Mouse (Mus musculus): Measurements from ENCODE around the gene Pcsk5.

Pcsk5 gene

DNA sequence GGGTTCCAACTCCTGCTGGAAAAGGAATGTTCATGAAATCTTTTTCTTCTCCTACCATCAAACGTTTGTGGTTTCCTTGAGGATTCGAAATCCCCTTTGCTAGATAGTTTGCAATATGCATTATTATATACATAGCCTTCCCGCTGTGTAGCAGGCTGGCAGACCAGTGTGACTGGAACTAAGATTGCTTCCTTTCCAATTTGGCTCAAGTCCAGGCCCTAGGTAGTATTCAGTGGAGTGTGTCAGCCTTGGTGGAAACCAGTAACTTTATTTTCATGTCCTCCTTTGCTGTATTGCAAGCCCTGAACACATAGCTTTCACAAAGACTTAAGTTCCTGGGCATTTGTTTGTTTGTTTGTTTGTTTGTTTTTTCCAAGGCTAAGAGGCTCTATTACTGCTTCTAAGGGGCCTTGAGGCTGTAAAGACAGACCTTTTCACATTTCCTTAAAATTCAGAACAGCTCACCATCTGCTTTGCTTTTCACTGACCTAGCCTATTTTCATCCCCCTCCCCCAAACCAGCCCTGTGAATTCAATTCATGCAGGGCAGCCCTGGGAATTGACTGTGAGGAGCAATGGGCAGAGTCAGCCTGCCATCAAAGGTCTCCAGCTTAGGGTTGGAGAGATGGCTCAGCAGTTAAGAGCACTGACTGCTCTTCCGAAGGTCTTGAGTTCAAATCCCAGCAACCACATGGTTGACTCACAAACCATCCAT lies 397.8 kb downstream of the Pcsk5 start:
- in situ Hi-C loops (cut with MboI; ENCODE audit: low pct_unique_long_range_greater_than_20kb in 1 of 2, low sequenced_read_pairs in 2 of 2, unreplicated experiment in 1 of 2) = no loop called here

GRCm38 (mm10) chr19:17436651-17437050 lies 400.8 kb downstream of the Pcsk5 start:
- in situ Hi-C loops (cut with MboI; ENCODE audit: low pct_unique_long_range_greater_than_20kb in 1 of 2, low sequenced_read_pairs in 2 of 2, unreplicated experiment in 1 of 2) = no loop called here

- in situ Hi-C loops (cut with MboI; ENCODE audit: low pct_unique_long_range_greater_than_20kb in 1 of 2, low sequenced_read_pairs in 2 of 2, unreplicated experiment in 1 of 2) = no loop called here
Observed at GRCm38 (mm10) chr19:17428561-17428914, 408.9 kb downstream of the Pcsk5 start.

DNA sequence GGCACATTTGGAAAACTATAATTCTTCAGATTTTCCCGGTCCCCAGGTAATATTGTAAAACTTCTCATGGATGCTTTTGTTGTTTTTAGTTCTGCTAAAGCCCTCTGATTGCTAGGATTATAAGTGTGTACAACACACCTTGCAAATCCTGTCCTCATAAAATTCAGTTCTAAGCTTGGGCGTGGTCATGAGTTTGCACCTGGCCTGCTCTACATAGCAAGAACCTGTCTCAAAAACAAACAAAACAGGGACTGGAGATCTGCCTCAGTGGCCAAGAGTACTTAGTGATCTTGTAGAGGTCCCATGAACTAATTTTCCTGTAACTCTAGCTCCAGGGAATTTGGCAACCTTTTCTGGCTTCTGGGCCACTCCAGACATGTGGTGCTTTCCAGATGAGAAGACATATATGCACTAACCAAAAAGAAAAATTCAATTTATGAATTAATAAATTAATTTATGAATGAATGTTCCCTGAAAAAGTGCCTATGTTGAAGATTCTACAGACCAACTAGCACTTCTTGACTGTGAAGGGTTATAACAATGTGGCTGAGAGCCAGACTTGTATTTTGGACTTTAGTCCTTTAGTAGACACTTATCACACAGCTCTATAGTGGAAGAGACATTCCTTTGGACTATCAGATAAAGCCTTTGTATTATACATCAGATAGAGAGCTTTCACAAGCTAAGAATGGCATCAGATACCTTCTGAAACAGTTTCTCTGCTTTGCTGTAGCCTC lies 409.4 kb downstream of the Pcsk5 start:
- in situ Hi-C loops (cut with MboI; ENCODE audit: low pct_unique_long_range_greater_than_20kb in 1 of 2, low sequenced_read_pairs in 2 of 2, unreplicated experiment in 1 of 2) = no loop called here

DNA sequence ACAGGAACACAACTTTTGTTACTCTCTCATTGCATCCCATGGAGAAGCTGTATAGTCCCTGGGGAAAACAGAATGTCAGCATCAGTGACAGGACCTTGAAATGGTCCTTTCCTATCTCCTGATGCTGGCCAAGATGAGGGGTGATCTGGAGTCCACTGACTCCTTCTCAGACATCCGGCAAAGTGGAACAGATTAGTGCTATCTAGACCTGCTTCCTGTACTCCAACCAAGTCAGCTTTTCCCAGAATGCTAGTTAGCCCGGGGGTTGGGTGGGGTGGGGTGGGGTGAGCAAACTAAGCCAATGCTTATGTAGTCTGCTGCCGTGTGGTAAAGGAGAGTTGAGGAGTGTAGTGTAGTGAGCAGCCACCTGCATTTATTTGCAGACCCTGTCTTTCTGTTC lies 414.1 kb downstream of the Pcsk5 start:
- in situ Hi-C loops (cut with MboI; ENCODE audit: low pct_unique_long_range_greater_than_20kb in 1 of 2, low sequenced_read_pairs in 2 of 2, unreplicated experiment in 1 of 2) = no loop called here

- in situ Hi-C loops (cut with MboI; ENCODE audit: low pct_unique_long_range_greater_than_20kb in 1 of 2, low sequenced_read_pairs in 2 of 2, unreplicated experiment in 1 of 2) = no loop called here
Observed at GRCm38 (mm10) chr19:17417855-17418254, 419.6 kb downstream of the Pcsk5 start.

DNA sequence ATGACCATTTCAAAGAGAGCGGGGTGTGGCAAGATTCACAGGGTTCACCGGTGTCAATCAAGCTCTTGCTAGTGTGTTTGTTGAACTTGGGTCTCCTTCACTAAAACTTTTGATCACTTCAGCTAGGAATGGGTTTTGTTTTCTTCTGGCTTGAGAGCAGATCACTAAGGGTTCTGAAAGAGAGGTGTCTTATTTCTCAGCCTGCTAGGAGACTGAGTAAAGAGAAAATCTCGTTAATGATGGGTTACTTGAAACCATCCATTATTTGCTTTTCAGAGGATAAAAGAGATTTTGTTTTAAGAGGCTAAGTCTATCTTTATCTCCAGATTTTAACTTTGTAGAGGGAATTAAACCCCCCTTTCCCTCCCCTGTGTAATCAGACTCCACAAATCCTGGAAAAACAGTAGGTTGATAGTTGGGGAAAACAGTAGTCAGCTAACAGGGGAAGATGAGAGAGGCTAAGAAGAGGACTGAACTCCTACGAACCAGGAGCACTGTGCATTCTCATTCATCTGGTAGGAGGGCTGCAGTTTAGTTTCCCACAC lies 424.4 kb downstream of the Pcsk5 start:
- in situ Hi-C loops (cut with MboI; ENCODE audit: low pct_unique_long_range_greater_than_20kb in 1 of 2, low sequenced_read_pairs in 2 of 2, unreplicated experiment in 1 of 2) = no loop called here

- in situ Hi-C loops (cut with MboI; ENCODE audit: low pct_unique_long_range_greater_than_20kb in 1 of 2, low sequenced_read_pairs in 2 of 2, unreplicated experiment in 1 of 2) = no loop called here
Observed at GRCm38 (mm10) chr19:17410465-17411065, 426.9 kb downstream of the Pcsk5 start.

GRCm38 (mm10) chr19:17409351-17409750 lies 428.1 kb downstream of the Pcsk5 start:
- in situ Hi-C loops (cut with MboI; ENCODE audit: low pct_unique_long_range_greater_than_20kb in 1 of 2, low sequenced_read_pairs in 2 of 2, unreplicated experiment in 1 of 2) = no loop called here

- in situ Hi-C loops (cut with MboI; ENCODE audit: low pct_unique_long_range_greater_than_20kb in 1 of 2, low sequenced_read_pairs in 2 of 2, unreplicated experiment in 1 of 2) = no loop called here
Observed at GRCm38 (mm10) chr19:17408591-17408990, 428.8 kb downstream of the Pcsk5 start.

GRCm38 (mm10) chr19:17406823-17407222 lies 430.6 kb downstream of the Pcsk5 start:
- in situ Hi-C loops (cut with MboI; ENCODE audit: low pct_unique_long_range_greater_than_20kb in 1 of 2, low sequenced_read_pairs in 2 of 2, unreplicated experiment in 1 of 2) = no loop called here

DNA sequence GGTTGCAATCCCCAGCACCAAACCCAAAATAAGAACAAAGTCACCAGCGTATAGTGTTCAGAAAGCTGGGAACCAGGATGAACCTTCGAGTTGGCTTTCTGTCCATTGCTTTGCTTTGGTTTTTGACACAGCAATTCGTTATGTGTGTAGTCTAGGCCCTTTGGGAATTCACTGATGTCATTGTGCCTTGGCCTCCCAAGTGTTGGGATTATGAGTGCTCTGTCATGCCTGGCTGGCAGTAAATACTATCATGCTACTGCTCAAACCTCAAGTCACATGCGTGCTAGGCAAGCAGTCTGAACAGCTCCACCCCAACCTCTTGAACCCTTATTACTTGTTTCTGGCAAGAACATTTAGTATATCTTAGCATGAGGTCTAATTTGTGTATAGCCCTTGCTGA lies 434.3 kb downstream of the Pcsk5 start:
- in situ Hi-C loops (cut with MboI; ENCODE audit: low pct_unique_long_range_greater_than_20kb in 1 of 2, low sequenced_read_pairs in 2 of 2, unreplicated experiment in 1 of 2) = no loop called here

GRCm38 (mm10) chr19:17400571-17400970 lies 436.9 kb downstream of the Pcsk5 start:
- in situ Hi-C loops (cut with MboI; ENCODE audit: low pct_unique_long_range_greater_than_20kb in 1 of 2, low sequenced_read_pairs in 2 of 2, unreplicated experiment in 1 of 2) = no loop called here

DNA sequence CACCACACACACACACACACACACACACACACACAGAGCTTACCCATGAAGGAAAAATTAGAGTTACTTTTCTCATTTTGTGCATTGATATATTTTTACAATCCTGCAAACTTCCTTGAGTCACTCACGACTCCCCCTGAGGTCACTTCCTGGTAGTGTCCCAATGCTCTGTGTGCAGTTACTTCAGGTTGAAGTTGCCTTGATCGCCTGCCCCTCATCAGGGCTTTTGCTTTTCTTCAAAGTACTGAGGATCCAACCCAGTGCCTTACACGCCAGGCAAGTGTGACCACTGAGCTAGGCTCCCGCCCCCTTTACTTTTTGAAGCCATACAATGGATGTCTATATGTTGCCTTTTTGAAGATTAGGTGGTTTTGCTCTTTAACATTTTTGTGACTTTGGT lies 437.5 kb downstream of the Pcsk5 start:
- in situ Hi-C loops (cut with MboI; ENCODE audit: low pct_unique_long_range_greater_than_20kb in 1 of 2, low sequenced_read_pairs in 2 of 2, unreplicated experiment in 1 of 2) = no loop called here

DNA sequence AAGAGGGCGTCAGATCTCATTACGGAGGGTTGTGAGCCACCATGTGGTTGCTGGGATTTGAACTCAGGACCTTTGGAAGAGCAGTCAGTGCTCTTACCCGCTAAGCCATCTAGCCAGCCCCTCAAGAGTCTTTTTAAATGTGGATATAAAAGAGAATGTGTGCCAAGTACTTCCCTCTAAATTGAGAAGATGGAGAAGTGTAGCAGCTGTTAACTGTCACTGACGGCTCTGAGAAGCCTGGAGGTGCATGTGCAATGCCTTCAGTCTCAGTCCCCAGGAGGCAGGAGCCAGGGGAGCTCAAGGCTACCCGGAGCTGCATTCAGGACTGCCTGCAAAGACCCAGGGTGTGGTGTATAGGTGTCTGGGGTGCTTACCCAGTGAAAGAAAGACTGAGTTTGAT lies 439.5 kb downstream of the Pcsk5 start:
- in situ Hi-C loops (cut with MboI; ENCODE audit: low pct_unique_long_range_greater_than_20kb in 1 of 2, low sequenced_read_pairs in 2 of 2, unreplicated experiment in 1 of 2) = no loop called here

GRCm38 (mm10) chr19:17396802-17397201 lies 440.6 kb downstream of the Pcsk5 start:
- in situ Hi-C loops (cut with MboI; ENCODE audit: low pct_unique_long_range_greater_than_20kb in 1 of 2, low sequenced_read_pairs in 2 of 2, unreplicated experiment in 1 of 2) = no loop called here

DNA sequence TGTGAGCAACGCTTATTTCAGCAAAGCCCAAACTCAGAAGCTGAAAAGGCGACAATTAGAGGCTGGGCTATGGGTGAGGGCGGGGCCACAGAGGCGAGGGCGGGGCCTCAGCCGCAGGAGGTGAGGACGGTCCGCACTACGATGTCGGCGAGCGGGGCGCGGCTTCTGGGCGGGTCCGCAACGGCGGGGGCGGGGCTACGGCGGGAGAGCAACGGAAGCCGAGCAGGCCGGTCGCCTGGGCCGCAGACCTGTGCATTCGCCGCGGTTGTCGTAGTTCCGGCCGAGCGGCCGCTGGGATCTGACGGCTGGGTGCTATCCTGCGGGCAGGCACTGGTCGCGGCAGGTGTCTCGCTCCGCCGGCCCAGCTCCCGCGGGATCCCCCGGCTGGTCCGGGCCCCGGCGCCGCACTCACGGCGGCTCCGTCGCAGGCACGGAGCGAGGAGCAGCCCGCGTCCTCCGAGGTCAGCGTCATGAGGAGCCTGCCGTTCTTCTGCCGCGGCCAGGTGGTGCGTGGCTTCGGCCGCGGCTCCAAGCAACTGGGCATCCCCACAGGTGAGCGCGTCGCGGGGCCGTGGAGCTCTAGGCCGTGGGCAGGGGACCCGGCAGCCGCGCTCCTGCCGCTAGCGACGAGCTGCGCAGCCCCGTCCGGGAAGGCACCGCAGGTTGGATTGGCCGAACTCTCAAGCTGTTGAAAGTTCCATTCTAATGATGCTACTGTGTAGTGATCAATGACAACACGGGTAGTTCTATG lies 443.4 kb downstream of the Pcsk5 start, which contains the start of gene Rfk:
TSS of gene Rfk (plus strand) at position 203 of the 751 bp plus-strand sequence.
- in situ Hi-C loops (cut with MboI; ENCODE audit: low pct_unique_long_range_greater_than_20kb in 1 of 2, low sequenced_read_pairs in 2 of 2, unreplicated experiment in 1 of 2) = no loop called here

DNA sequence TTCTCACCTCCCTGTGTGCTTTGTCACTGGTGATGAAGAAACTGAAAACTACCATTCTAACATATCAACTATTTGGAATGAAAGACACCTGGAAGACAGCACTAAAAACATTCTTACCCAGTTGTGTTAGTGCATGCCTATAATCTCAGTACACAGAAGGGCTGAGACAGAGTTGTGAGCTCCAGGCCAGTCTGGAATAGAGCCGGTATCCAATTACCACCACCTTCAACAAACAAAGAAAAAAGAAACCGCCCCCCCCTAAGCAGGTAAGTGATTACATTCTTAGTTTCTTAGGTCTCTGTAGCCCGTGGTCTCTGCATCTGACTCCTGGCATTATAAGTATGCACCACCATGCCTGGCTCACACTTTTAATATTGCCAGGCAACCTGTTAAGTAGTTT lies 444.6 kb downstream of the Pcsk5 start:
- in situ Hi-C loops (cut with MboI; ENCODE audit: low pct_unique_long_range_greater_than_20kb in 1 of 2, low sequenced_read_pairs in 2 of 2, unreplicated experiment in 1 of 2) = no loop called here

DNA sequence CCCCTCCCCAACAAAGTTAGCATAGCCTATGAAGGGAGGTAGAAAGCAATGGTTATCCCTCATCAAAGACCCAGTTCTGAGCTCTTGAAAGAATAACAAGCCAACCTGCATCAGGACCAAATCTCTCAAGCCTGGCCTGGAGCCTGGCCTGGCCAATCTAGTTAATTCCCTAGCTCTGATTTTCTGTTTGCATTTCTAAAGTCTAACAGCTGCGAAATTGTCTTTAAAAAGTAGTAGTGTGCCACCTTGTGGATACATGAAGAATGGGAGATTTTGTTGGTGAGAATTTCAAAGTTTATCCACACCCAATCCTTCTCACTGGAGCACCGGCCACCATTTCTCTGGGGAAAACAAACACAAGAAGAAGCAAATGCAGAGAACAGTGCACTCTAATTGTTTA lies 449.0 kb downstream of the Pcsk5 start:
- in situ Hi-C loops (cut with MboI; ENCODE audit: low pct_unique_long_range_greater_than_20kb in 1 of 2, low sequenced_read_pairs in 2 of 2, unreplicated experiment in 1 of 2) = no loop called here
